Mouse (Mus musculus): ENCODE measurements at regions not wholly inside any gene's neighbourhood (a gene's known extent, or its start where the extent isn't known, plus 50 kb on each side); places are given as distances from the start of the nearest gene placed in this dataset.
"Not testable (repeated sequence)": the region's sequence is repeated elsewhere in the genome, so short reads cannot be mapped to it uniquely, and the experiment has no call there.

DNA sequence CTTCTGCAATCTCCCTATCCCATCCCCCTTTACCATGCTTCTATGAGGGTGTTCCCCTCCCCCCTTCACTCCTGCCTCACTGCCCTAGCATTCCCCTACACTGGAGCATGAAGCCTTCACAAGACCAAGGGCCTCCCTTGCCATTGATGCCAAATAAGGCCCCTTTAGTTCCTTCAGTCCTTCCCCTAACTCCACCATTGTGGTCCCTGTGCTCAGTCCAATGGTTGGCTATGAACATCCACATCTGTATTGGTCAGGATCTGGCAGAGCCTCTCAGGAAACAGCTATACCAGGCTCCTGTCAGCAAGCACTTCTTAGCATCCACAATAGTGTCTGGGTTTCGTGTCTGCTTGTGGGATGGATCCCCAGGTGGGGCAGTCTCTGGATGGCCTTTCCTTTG is 104.4 kb upstream of the Tns3 start:
- not testable (repeated sequence) for TF ChIP-seq CTCF, EP300 (IDR thresholded peaks at IDR 0.05)

Data from lung, postnatal 0 days (tissue).